Mouse (Mus musculus): Measurements from ENCODE around the gene Slc9a9.

DNA sequence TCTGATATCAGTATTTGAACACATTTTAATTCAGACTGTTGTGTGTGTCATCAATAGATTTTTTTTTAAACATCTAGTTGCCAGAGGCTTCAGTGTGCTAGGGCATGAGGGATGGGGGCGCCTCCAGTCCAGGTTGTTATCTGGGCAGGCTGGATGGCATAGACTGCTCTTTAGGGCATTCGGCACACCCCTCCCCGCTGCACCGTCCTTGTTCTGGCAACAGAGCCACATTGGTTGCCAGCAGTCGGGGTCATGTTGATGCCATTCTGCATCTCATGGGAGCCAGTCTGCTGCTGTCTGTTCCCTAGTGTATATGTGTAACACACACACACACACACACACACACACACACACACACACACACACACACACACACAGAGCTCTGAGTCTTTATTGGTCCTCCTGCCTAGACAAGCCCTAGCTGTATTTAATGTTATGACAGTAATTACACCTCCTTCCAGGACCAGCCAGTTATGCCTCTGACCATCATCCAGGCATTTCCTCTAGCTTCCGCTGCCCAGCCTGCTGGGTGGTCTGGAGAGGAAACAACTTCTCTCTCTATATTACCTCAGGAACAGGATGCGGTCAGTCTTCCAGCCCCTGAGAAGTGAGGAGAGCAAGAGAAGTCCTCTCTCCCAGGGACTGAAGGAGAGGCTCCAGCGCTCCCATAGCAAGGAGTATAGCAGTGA is 63.0 kb downstream of the Slc9a9 start:
- TF ChIP-seq POLR2A (IDR thresholded peaks at IDR 0.05; ENCODE audit: borderline replicate concordance, low read depth, low read length) = no peak
- TF ChIP-seq CTCF (IDR thresholded peaks at IDR 0.05; ENCODE audit: low read depth, low read length) = no peak
